Mouse (Mus musculus): ENCODE data around the gene Tarbp2. TPM values are rescaled to one million over a fixed set of nuclear protein-coding genes. Genes with fewer than 3 reads are reported as not detected.

The Tarbp2 gene
- total and polyA plus RNA-seq, 2 experiments from 2014 or later, result 91.1 to 97.2 TPM

GRCm38 (mm10) chr15:102530566-102530965 lies 12.6 kb downstream of the Tarbp2 start:
- no peaks in the 10 kb centered on the region for H3K9me3 ChIP-seq (ENCODE audit: low read length)
- H3K27me3 ChIP-seq (ENCODE audit: insufficient read depth, low read length), result no peaks in the 10 kb centered on the region
- TF ChIP-seq CTCF (IDR thresholded peaks at IDR 0.05; ENCODE audit: low read depth), result no peak
- 78% methylated on average over 4 of the region's 4 CpGs for WGBS
- no peak overlapping the region for H3K9ac ChIP-seq (replicated peaks; ENCODE audit: low read length)
- no peak for ATAC-seq
- H3K27ac ChIP-seq, result no peak overlapping the region
- DNase-seq (ENCODE audit: low spot score), result no peak
- no peaks in the 10 kb centered on the region for H3K4me1 ChIP-seq (ENCODE audit: insufficient read depth, low read length)
- H3K4me3 ChIP-seq (ENCODE audit: low read length), result no peak overlapping the region
- no peak overlapping the region for H3K4me2 ChIP-seq (ENCODE audit: low read depth, low read length)
- peaks cover 62% of the 10 kb centered on the region for H3K36me3 ChIP-seq (ENCODE audit: insufficient read depth, low read length)

DNA sequence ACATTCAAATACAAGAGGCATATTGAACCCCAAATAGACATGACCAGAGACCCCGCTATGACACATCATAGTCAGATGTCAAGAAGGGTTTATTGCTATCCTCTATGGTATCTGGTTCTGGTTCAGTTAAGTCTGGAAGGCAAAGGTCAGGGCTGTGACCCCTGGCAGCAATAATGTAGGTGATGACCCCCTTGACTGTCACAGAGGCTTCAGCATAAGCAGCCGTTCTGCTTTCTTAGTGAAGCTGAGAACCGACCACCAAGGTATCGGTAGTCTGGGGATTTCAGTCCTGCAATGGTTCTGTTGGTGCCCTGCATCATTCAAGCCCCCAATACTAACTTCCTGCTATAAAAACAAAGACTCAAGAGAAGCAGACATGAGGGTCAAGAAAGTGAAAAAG lies 13.6 kb downstream of the Tarbp2 start:
- no peak for TF ChIP-seq CTCF (IDR thresholded peaks at IDR 0.05; ENCODE audit: low read depth)
- H3K27me3 ChIP-seq (ENCODE audit: insufficient read depth, low read length), result no peaks in the 10 kb centered on the region
- no peaks in the 10 kb centered on the region for H3K9me3 ChIP-seq (ENCODE audit: low read length)
- H3K36me3 ChIP-seq (ENCODE audit: insufficient read depth, low read length), result peaks cover 69% of the 10 kb centered on the region
- H3K4me3 ChIP-seq (ENCODE audit: low read length), result no peak overlapping the region
- ATAC-seq (no peak), DNase-seq (ENCODE audit: low spot score) (no peak)
- WGBS, result 82% methylated on average over 4 of the region's 4 CpGs
- H3K9ac ChIP-seq (replicated peaks; ENCODE audit: low read length), result no peak overlapping the region
- H3K4me1 ChIP-seq (ENCODE audit: insufficient read depth, low read length), result no peaks in the 10 kb centered on the region
- H3K4me2 ChIP-seq (ENCODE audit: low read depth, low read length), result no peak overlapping the region
- H3K27ac ChIP-seq, result no peak overlapping the region

- Histone ChIP-seq H3K9me3 (ENCODE audit: low read length) (no peaks in the 10 kb centered on the region), H3K36me3 (ENCODE audit: insufficient read depth, low read length) (peaks cover 74% of the 10 kb centered on the region), H3K27ac (0 out of 2 replicates have a peak overlapping the region, but pooled peaks have one; percentile 32), H3K4me2 (ENCODE audit: low read depth, low read length) (no peak overlapping the region), H3K4me1 (ENCODE audit: insufficient read depth, low read length) (no peaks in the 10 kb centered on the region), H3K9ac (replicated peaks; ENCODE audit: low read length) (no peak overlapping the region), H3K27me3 (ENCODE audit: insufficient read depth, low read length) (no peaks in the 10 kb centered on the region), H3K4me3 (ENCODE audit: low read length) (no peak overlapping the region)
- WGBS, result 73% methylated on average over 3 of the region's 3 CpGs
- ATAC-seq (no peak), DNase-seq (ENCODE audit: low spot score) (no peak)
- no peak for TF ChIP-seq CTCF (IDR thresholded peaks at IDR 0.05; ENCODE audit: low read depth)
Measured at GRCm38 (mm10) chr15:102532106-102532900, 14.3 kb downstream of the Tarbp2 start.

- H3K4me3 ChIP-seq (ENCODE audit: low read length), result no peak overlapping the region
- TF ChIP-seq CTCF (IDR thresholded peaks at IDR 0.05; ENCODE audit: low read depth), result no peak
- no peak overlapping the region for H3K27ac ChIP-seq
- no peaks in the 10 kb centered on the region for H3K27me3 ChIP-seq (ENCODE audit: insufficient read depth, low read length)
- H3K4me2 ChIP-seq (ENCODE audit: low read depth, low read length), result no peak overlapping the region
- H3K9ac ChIP-seq (replicated peaks; ENCODE audit: low read length), result no peak overlapping the region
- ATAC-seq (no peak), DNase-seq (ENCODE audit: low spot score) (no peak)
- 93% methylated on average over 7 of the region's 7 CpGs for WGBS
- H3K36me3 ChIP-seq (ENCODE audit: insufficient read depth, low read length), result peaks cover 63% of the 10 kb centered on the region
- H3K4me1 ChIP-seq (ENCODE audit: insufficient read depth, low read length), result no peaks in the 10 kb centered on the region
- H3K9me3 ChIP-seq (ENCODE audit: low read length), result no peaks in the 10 kb centered on the region
Measured at GRCm38 (mm10) chr15:102533926-102534325, 15.9 kb downstream of the Tarbp2 start.

GRCm38 (mm10) chr15:102544801-102545200 lies 26.8 kb downstream of the Tarbp2 start:
- H3K27ac ChIP-seq, result no peak overlapping the region
- no peak overlapping the region for H3K4me2 ChIP-seq (ENCODE audit: low read depth, low read length)
- H3K4me3 ChIP-seq (ENCODE audit: low read length), result no peak overlapping the region
- DNase-seq (ENCODE audit: low spot score) (peak; percentile 25), ATAC-seq (no peak)
- H3K27me3 ChIP-seq (ENCODE audit: insufficient read depth, low read length), result no peaks in the 10 kb centered on the region
- H3K9me3 ChIP-seq (ENCODE audit: low read length), result no peaks in the 10 kb centered on the region
- peaks cover 20% of the 10 kb centered on the region; the same call in 1 of the 2 replicates for H3K36me3 ChIP-seq (ENCODE audit: insufficient read depth, low read length)
- H3K4me1 ChIP-seq (ENCODE audit: insufficient read depth, low read length), result peaks cover 10% of the 10 kb centered on the region
- WGBS, result 79% methylated on average over 4 of the region's 4 CpGs
- TF ChIP-seq CTCF (IDR thresholded peaks at IDR 0.05; ENCODE audit: low read depth), result no peak
- H3K9ac ChIP-seq (replicated peaks; ENCODE audit: low read length), result no peak overlapping the region

DNA sequence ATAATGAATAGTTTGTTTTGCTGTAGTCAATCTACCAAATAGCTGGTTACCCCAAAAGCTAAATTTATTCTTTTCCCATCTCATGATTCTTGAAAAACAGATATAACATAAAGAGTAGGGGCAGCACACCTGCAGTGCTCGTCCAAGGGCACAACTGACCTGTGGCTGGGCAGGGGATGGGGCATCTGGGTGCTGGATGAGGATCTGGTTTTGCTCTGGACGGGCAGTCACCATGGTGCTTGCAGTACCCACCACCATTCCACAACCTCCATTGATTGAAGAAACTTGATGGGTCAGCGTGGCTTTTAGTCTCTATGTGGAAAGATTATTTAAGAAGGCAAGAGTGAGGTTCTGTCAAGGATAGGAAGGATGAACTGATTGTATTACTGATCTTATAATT lies 28.3 kb downstream of the Tarbp2 start:
- peak overlapping the region; percentile 77; the same call in 1 of the 2 replicates for H3K27ac ChIP-seq
- H3K36me3 ChIP-seq (ENCODE audit: insufficient read depth, low read length), result peaks cover 17% of the 10 kb centered on the region; the same call in 1 of the 2 replicates

More for the DNA sequence above, 28.3 kb downstream of the Tarbp2 start:
- no peaks in the 10 kb centered on the region for H3K9me3 ChIP-seq (ENCODE audit: low read length)
- H3K9ac ChIP-seq (replicated peaks; ENCODE audit: low read length), result no peak overlapping the region
- H3K4me2 ChIP-seq (ENCODE audit: low read depth, low read length), result no peak overlapping the region
- ATAC-seq, result no peak
- H3K27me3 ChIP-seq (ENCODE audit: insufficient read depth, low read length), result no peaks in the 10 kb centered on the region
- no peak for TF ChIP-seq CTCF (IDR thresholded peaks at IDR 0.05; ENCODE audit: low read depth)
- no peak overlapping the region for H3K4me3 ChIP-seq (ENCODE audit: low read length)
- no peak for DNase-seq (ENCODE audit: low spot score)
- peaks cover 10% of the 10 kb centered on the region for H3K4me1 ChIP-seq (ENCODE audit: insufficient read depth, low read length)
- WGBS, result 68% methylated on average over 3 of the region's 3 CpGs
